Mouse (Mus musculus) megakaryocyte-erythroid progenitor cell, adult 5-6 weeks (primary cell): ENCODE data around the gene Uncx. TPM values are rescaled to one million over a fixed set of nuclear protein-coding genes. Genes with fewer than 3 reads are reported as not detected.

Experiments
- ATAC-seq: replicated peaks from 2 replicates; pipeline ENCODE4 v1.8.0; 2016; ENCODE audit warnings: mild to moderate bottlenecking, inconsistent platforms; ENCODE audit not compliant: severe bottlenecking, poor library complexity, low FRiP score, low TSS enrichment
- total RNA-seq, 2 experiments: library from RNA; stranded (forward) in 1 of 2; stranded (reverse) in 1 of 2; fragments of 200-1000, 215-1000 nt in 1 of 2; fragments of >200 nt in 1 of 2; fragmentation: Nextera tagmentation in 1 of 2; gene quantifications; 2 replicates each; pipeline ENCODE4 v1.2.3; 2014 to 2017

The Uncx gene
- total RNA-seq, 2 experiments from 2014 or later = not detected

DNA sequence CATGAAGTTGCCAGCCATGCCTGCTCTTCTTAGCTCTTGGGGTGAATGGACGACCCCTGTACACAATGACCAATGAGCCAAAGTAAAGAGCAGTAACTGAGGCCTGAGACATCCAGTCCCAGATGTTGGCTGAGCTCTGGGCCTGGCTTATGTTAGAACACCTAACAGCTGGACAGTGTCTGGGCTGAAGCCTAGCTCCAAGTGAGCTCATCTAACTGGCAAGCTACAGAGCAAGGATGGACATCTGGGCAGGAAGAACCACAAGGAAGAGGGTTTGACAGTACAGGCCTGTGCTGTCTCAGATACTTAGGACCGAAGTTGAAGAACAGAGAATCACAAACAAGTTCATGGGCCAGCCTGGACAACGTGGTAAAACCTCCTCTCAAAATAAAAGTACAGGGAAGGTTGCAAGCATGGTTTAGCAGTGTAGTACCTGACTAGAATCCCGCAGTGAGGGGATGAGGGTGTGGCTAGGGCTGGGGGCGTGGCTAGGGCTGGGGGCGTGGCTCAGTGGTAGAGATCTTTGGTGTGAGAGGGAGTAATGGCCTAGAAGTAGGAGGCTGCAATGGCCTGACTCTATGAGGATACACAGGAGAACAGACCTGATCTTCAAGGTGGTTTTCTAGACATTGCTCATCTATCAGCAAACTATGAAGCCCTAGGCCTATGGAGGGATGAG is 47.5 kb downstream of the Uncx start:
- ATAC-seq = peak; percentile 60; the same call in 1 of the 2 replicates

DNA sequence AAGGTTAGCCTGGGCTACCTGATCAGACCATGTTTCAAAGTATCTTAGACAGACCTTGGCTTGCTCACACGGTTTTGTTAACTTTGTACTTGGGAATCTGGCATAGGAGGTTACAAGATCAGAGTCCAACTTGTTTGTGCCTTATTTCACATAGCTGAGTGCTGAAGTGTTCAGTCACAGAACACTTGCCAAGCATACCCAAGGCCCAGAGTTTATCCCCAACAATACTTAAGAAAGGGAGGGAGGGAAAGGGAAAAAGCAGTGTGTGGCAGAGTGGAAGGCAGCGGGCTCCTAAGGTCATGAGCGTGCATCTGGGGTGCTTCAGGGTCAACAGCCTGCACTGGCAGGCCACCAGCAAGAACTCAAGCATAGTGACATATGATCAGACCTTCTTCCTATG is 48.7 kb downstream of the Uncx start:
- no peak for ATAC-seq

DNA sequence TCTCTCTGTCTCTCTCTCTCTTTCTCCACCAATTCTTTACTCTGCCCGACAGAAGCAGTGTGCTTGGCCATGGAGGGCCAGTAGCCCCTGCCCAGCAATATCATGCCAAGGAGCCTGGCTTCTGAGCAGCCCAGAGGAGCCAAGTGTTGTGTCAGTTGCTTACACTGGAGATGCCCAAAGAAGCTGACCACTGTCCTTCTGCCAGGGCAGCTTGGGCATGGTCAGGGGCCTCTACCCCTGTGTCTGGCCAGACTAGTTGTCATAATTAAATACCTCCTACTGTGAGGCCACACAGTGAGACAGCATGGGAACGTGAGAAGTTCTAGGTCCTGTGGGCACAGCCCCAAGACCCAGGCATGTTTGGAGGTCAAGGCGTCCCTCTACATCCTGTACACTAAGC is 49.6 kb downstream of the Uncx start:
- ATAC-seq = no peak

DNA sequence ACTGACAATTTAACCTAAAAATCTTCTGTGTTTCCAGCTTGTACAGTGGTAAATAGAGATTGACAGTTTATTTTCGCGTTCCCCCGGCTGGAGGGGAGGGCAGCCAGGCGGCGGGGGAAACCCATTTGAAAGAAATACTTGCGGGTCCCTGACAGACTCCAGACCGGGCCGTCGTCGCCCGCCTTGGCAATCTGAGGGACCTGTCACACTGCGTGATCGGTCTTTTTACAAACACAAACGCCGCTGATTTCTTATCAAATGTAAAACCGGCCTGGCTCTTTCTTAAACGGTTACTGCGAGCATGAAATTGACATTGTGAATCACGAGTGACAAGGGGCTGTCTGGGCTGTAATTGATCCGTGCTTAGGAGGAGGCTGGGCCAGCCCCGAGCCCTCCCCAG is 50.5 kb downstream of the Uncx start:
- ATAC-seq = no peak

DNA sequence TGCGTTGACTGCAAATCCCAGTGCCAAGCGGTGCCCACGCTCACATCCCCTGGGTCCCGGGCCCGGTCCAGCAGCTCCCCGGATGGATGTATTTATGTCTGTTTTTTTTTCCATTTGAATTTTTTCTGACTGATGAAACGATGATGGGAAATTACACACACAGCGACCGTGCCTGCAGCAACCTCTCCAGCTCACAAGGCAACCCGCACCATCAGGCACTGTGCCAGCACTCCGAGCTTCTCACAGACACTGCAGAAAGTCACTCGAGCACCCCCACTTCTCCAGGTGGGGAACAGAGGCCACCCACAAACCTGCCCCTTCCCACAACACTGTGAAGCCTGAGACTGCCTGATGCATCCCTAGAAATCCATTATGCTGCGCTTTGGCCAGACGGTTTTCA is 51.7 kb downstream of the Uncx start:
- ATAC-seq = no peak

Other genes starting within 250 kb of the Uncx start
- gene Adap1, start 217.9 kb upstream of the Uncx start, total RNA-seq (2014; fragmentation: Nextera tagmentation) = 6.0 and 14.7 TPM in 2 replicates
- 3.0 and 8.0 TPM in 2 replicates for gene Adap1, start 217.9 kb upstream of the Uncx start, total RNA-seq (2017)
- gene Cox19, start 192.1 kb upstream of the Uncx start, total RNA-seq (2014; fragmentation: Nextera tagmentation) = 40.4 and 41.7 TPM in 2 replicates
- 27.4 and 43.8 TPM in 2 replicates for gene Cox19, start 192.1 kb upstream of the Uncx start, total RNA-seq (2017)
- not detected in 2 replicates for gene Cyp2w1, start 190.9 kb upstream of the Uncx start, total RNA-seq (2014; fragmentation: Nextera tagmentation)
- not detected in 2 replicates for gene Cyp2w1, start 190.9 kb upstream of the Uncx start, total RNA-seq (2017)
- gene Gpr146, start 165.8 kb upstream of the Uncx start, total RNA-seq (2014; fragmentation: Nextera tagmentation) = 7.5 and 7.9 TPM in 2 replicates
- 5.3 and 6.0 TPM in 2 replicates for gene Gpr146, start 165.8 kb upstream of the Uncx start, total RNA-seq (2017)
- gene C130050O18Rik, start 138.2 kb upstream of the Uncx start, total RNA-seq (2014; fragmentation: Nextera tagmentation) = 0.79 TPM in 1 of 2 replicates, not detected in the other
- gene C130050O18Rik, start 138.2 kb upstream of the Uncx start, total RNA-seq (2017) = 0.08 TPM in 1 of 2 replicates, not detected in the other
- gene Gper1, start 120.3 kb upstream of the Uncx start, total RNA-seq (2014; fragmentation: Nextera tagmentation) = not detected in 2 replicates
- gene Gper1, start 120.3 kb upstream of the Uncx start, total RNA-seq (2017) = not detected in 2 replicates
- 28.0 and 31.0 TPM in 2 replicates for gene 3110082I17Rik, start 83.0 kb upstream of the Uncx start, total RNA-seq (2014; fragmentation: Nextera tagmentation)
- gene 3110082I17Rik, start 83.0 kb upstream of the Uncx start, total RNA-seq (2017) = 40.1 and 74.7 TPM in 2 replicates
- gene Zfand2a, start 58.9 kb upstream of the Uncx start, total RNA-seq (2014; fragmentation: Nextera tagmentation) = 10.9 and 19.5 TPM in 2 replicates
- 13.6 and 14.7 TPM in 2 replicates for gene Zfand2a, start 58.9 kb upstream of the Uncx start, total RNA-seq (2017)
- gene Micall2, start 192.8 kb downstream of the Uncx start, total RNA-seq (2014; fragmentation: Nextera tagmentation) = 13.2 and 13.9 TPM in 2 replicates
- 2.6 and 5.7 TPM in 2 replicates for gene Micall2, start 192.8 kb downstream of the Uncx start, total RNA-seq (2017)
- gene Ints1, start 232.2 kb downstream of the Uncx start, total RNA-seq (2014; fragmentation: Nextera tagmentation) = 106 and 117 TPM in 2 replicates
- 33.9 and 34.7 TPM in 2 replicates for gene Ints1, start 232.2 kb downstream of the Uncx start, total RNA-seq (2017)
- gene Mafk, start 248.0 kb downstream of the Uncx start, total RNA-seq (2014; fragmentation: Nextera tagmentation) = 23.8 and 24.3 TPM in 2 replicates
- gene Mafk, start 248.0 kb downstream of the Uncx start, total RNA-seq (2017) = 40.1 and 49.3 TPM in 2 replicates